Mouse (Mus musculus): ENCODE measurements around the gene Stk24. TPM values are rescaled to one million over a fixed set of nuclear protein-coding genes. Genes with fewer than 3 reads are reported as not detected.
A peak's percentile ranks its signal among the peaks of the same experiment; 100 is the strongest.

Gene Stk24
- polyA plus RNA-seq, 1 experiment from 2014 or later, result 33.2 TPM

DNA sequence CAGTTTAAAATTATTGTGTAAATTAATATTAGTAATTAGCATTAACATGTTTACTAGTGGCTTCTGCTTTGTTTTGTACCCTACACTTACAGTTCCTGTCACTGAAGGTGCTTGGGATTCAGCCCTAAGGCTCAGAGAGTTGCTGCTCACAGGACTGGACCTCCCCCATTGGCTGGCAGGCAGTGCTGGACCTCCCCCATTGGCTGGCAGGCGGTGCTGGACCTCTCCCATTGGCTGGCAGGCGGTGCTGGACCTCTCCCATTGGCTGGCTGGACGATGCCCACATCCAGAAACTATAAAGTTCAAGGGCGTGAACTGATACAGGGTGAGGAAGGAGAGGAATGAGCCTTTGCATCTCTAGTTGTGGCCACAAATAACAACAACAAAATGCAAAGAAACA, 15.3 kb upstream of the Stk24 start:
- Histone ChIP-seq H3K4me2 (ENCODE audit: low read depth, low read length) (no peak overlapping the region), H3K27ac (ENCODE audit: low read length) (no peak overlapping the region), H3K36me3 (ENCODE audit: control insufficient read depth, insufficient read depth, low read length) (no peaks in the 10 kb centered on the region), H3K27me3 (ENCODE audit: control insufficient read depth, insufficient read depth, low read length) (no peaks in the 10 kb centered on the region), H3K9ac (ENCODE audit: low read length) (no peak overlapping the region), H3K4me3 (replicated peaks; ENCODE audit: low read length) (no peak overlapping the region), H3K4me1 (ENCODE audit: control insufficient read depth, insufficient read depth, low read length) (no peaks in the 10 kb centered on the region), H3K9me3 (replicated peaks; ENCODE audit: control insufficient read depth, low read length) (no peaks in the 10 kb centered on the region)
- WGBS, result 85% methylated on average over 4 of the region's 4 CpGs
- ATAC-seq (ENCODE audit: insufficient read depth, low FRiP score), result no peak

DNA sequence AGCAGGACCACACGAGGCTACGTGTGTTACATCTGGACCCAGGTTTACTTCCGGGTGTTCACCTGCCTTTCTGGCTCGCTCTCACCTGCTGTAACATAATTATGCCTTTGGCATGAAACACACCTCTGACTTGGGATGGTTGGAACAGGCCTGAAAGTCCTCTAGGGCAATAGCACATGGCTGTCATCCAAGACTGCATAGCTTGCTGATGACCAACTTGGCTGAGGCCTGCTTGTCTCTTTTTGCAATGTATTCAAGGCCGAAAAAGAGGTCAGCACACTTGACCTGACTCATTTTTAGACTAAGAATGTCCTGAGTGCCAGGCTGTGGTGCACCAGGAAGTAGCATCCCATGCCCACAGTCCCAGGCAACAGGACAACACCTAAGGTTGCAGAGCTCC, 12.1 kb upstream of the Stk24 start:
- 71% methylated on average over 5 of the region's 5 CpGs for WGBS
- Histone ChIP-seq H3K4me1 (ENCODE audit: control insufficient read depth, insufficient read depth, low read length) (no peaks in the 10 kb centered on the region), H3K27me3 (ENCODE audit: control insufficient read depth, insufficient read depth, low read length) (no peaks in the 10 kb centered on the region), H3K36me3 (ENCODE audit: control insufficient read depth, insufficient read depth, low read length) (no peaks in the 10 kb centered on the region), H3K9me3 (replicated peaks; ENCODE audit: control insufficient read depth, low read length) (no peaks in the 10 kb centered on the region), H3K9ac (ENCODE audit: low read length) (no peak overlapping the region), H3K4me2 (ENCODE audit: low read depth, low read length) (no peak overlapping the region), H3K4me3 (replicated peaks; ENCODE audit: low read length) (no peak overlapping the region), H3K27ac (ENCODE audit: low read length) (no peak overlapping the region)
- no peak for ATAC-seq (ENCODE audit: insufficient read depth, low FRiP score)

DNA sequence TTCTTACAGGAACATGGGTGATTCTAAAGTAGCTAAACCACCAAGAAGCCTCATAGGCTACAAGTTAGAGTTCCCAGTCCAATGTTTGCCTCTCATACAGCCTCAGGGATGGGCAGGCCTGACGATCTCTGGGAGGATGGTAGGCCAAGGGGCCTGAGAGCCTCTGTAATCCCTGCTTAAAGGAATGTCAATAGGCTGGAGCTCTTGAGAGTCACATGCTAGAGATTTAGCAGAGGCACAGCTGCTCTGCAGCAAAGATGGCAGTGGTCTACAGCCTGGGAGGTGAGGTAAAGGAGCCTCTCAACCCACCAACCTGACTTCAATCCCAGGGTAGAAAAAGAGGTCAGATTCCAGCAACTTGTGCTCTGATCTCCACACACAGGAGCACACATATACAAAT, 7.9 kb upstream of the Stk24 start:
- Histone ChIP-seq H3K4me1 (ENCODE audit: control insufficient read depth, insufficient read depth, low read length) (no peaks in the 10 kb centered on the region), H3K36me3 (ENCODE audit: control insufficient read depth, insufficient read depth, low read length) (no peaks in the 10 kb centered on the region), H3K27ac (ENCODE audit: low read length) (no peak overlapping the region), H3K4me2 (ENCODE audit: low read depth, low read length) (no peak overlapping the region), H3K9me3 (replicated peaks; ENCODE audit: control insufficient read depth, low read length) (no peaks in the 10 kb centered on the region), H3K9ac (ENCODE audit: low read length) (no peak overlapping the region), H3K27me3 (ENCODE audit: control insufficient read depth, insufficient read depth, low read length) (no peaks in the 10 kb centered on the region), H3K4me3 (replicated peaks; ENCODE audit: low read length) (no peak overlapping the region)
- WGBS, result 47% methylated on average over 1 of the region's 1 CpGs
- no peak for ATAC-seq (ENCODE audit: insufficient read depth, low FRiP score)

DNA sequence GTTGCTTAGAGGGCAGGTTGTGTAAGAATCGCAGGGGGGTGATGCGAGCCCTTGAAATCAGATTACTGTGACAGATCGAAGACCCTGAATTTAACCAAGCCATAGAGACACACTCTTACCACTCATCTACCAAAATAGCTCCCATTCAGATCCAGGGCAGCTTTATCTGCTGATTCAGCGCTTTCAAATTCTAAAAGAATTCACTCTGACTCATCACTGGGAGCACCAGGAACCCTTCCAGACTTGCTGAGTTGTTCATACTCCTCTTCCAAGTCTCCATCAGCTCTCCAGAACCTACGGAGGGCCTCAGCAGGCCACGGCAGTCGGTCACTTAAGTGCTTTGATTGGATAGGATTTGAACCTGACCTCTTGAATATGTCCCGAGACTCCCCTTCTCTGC, 5.6 kb upstream of the Stk24 start:
- no peaks in the 10 kb centered on the region for H3K4me1 ChIP-seq (ENCODE audit: control insufficient read depth, insufficient read depth, low read length)
- no peaks in the 10 kb centered on the region for H3K9me3 ChIP-seq (replicated peaks; ENCODE audit: control insufficient read depth, low read length)
- 85% methylated on average over 8 of the region's 8 CpGs for WGBS
- no peak for ATAC-seq (ENCODE audit: insufficient read depth, low FRiP score)
- H3K4me3 ChIP-seq (replicated peaks; ENCODE audit: low read length), result no peak overlapping the region
- H3K27me3 ChIP-seq (ENCODE audit: control insufficient read depth, insufficient read depth, low read length), result no peaks in the 10 kb centered on the region
- no peaks in the 10 kb centered on the region for H3K36me3 ChIP-seq (ENCODE audit: control insufficient read depth, insufficient read depth, low read length)
- no peak overlapping the region for H3K27ac ChIP-seq (ENCODE audit: low read length)
- H3K4me2 ChIP-seq (ENCODE audit: low read depth, low read length), result no peak overlapping the region
- H3K9ac ChIP-seq (ENCODE audit: low read length), result no peak overlapping the region

DNA sequence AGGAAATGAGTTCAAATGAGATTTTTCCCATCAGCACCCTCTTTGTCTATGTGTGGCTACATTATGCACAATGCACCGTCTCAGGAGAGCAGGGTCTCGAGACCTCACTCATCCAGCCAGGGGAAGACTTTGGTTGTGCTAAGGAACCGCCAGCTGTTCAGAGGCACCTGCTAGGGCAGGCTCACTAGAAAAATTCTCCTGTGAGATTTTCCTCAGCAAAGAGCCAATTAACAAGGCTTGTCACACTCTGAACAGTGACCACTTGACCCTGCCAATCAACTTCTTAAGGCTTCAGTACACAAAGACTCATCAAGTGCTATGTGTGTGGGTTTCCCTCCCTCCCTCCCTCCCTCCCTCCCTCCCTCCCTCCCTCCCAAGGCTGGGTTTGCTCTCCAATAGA, 4.0 kb upstream of the Stk24 start:
- Histone ChIP-seq H3K27me3 (ENCODE audit: control insufficient read depth, insufficient read depth, low read length) (no peaks in the 10 kb centered on the region), H3K36me3 (ENCODE audit: control insufficient read depth, insufficient read depth, low read length) (no peaks in the 10 kb centered on the region), H3K4me1 (ENCODE audit: control insufficient read depth, insufficient read depth, low read length) (peaks cover 6% of the 10 kb centered on the region), H3K27ac (ENCODE audit: low read length) (no peak overlapping the region), H3K9ac (ENCODE audit: low read length) (no peak overlapping the region), H3K4me2 (ENCODE audit: low read depth, low read length) (no peak overlapping the region), H3K4me3 (replicated peaks; ENCODE audit: low read length) (no peak overlapping the region), H3K9me3 (replicated peaks; ENCODE audit: control insufficient read depth, low read length) (no peaks in the 10 kb centered on the region)
- WGBS, result 52% methylated on average over 3 of the region's 3 CpGs
- no peak for ATAC-seq (ENCODE audit: insufficient read depth, low FRiP score)

DNA sequence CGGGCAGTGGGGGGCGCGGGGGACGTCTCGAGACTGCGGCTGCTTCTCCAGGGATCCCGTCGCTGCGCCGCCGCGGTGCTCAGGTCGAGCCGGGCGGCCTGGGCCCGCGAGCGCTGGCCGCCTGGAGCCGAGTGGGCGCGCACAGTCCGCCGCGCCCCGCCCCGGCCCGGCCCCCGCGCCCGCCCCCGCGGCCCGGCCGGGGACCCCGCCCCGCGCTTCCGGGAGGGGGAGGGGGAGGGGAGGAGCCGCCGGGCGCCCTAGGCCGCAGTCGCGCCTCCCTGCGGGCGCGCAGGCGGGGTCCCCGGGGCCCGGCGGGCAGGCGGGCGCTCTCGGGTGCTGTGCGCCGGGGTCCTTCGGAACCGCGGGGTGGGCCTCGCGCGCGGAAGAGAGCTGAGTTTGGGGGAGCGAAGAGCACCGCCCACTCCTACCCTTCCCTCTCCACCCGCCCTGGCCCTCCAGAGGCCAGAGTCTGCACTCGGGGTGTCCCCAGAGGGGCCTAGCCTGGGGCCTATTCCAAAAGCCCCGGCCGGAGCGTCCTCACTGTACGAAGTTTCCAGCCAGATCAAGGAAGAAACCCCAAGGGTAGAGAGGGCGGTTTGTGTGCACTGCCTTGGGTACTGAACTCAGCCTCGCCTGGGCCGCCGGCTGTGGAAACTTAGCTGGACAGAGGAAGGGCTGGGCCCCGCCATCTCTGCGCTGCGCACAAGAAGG, 540 bp downstream of the Stk24 start:
- no peaks in the 10 kb centered on the region for H3K36me3 ChIP-seq (ENCODE audit: control insufficient read depth, insufficient read depth, low read length)
- peak overlapping the region; percentile 75 for H3K4me2 ChIP-seq (ENCODE audit: low read depth, low read length)
- peak overlapping the region; percentile 93 for H3K4me3 ChIP-seq (replicated peaks; ENCODE audit: low read length)
- peak overlapping the region; percentile 95 for H3K9ac ChIP-seq (ENCODE audit: low read length)
- peak overlapping the region; percentile 94 for H3K27ac ChIP-seq (ENCODE audit: low read length)
- H3K4me1 ChIP-seq (ENCODE audit: control insufficient read depth, insufficient read depth, low read length), result peaks cover 22% of the 10 kb centered on the region
- 1% methylated on average over 56 of the region's 79 CpGs for WGBS
- ATAC-seq (ENCODE audit: insufficient read depth, low FRiP score), result peak; percentile 95
- no peaks in the 10 kb centered on the region for H3K9me3 ChIP-seq (replicated peaks; ENCODE audit: control insufficient read depth, low read length)
- no peaks in the 10 kb centered on the region for H3K27me3 ChIP-seq (ENCODE audit: control insufficient read depth, insufficient read depth, low read length)

DNA sequence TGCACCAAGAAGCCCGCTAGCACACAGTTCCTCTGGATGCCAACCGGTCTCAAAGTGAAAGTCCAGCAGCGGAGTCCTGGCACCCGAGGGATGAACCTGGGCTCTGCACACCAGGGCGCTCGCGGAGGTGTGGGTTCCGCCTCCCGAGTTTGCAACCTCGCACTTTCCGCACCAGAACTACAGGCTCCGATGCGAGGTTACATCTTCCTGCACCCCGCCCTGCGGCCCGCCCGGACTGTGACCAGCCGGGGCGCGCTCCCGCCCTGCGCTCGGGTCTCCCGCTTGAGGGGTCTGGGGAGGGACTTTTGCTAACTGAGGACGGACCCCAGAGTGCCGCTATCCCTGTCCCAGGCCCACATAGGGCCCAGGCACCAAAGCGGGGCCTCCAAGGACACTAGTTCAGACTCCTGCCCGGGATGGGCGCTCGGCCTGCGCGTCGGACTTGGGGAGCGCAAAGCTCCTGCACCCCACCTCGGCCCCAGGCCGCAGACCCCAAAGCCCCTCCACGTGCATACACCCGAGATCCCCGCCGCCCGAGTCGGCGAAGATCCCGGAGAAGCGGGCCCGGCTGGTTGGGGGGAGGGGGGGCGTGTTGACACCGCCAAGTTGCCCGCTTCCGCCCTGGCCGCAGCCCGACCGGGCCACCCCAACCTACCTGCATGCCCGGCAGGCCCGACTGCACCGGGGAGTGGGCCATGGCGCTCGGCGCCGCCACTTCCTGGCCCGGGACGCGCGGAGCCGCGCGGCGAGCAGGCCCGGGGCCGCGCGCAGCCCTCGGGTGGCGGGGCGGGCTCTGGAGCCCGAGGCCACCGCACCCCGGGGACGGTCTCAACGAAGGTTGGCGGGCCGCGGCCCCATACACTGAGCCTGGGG, 1.3 kb downstream of the Stk24 start:
- Histone ChIP-seq H3K4me3 (replicated peaks; ENCODE audit: low read length) (peak overlapping the region; percentile 93), H3K4me1 (ENCODE audit: control insufficient read depth, insufficient read depth, low read length) (peaks cover 27% of the 10 kb centered on the region), H3K9me3 (replicated peaks; ENCODE audit: control insufficient read depth, low read length) (no peaks in the 10 kb centered on the region), H3K9ac (ENCODE audit: low read length) (peak overlapping the region; percentile 95), H3K36me3 (ENCODE audit: control insufficient read depth, insufficient read depth, low read length) (no peaks in the 10 kb centered on the region), H3K27me3 (ENCODE audit: control insufficient read depth, insufficient read depth, low read length) (no peaks in the 10 kb centered on the region), H3K27ac (ENCODE audit: low read length) (peak overlapping the region; percentile 93), H3K4me2 (ENCODE audit: low read depth, low read length) (peak overlapping the region; percentile 75)
- under 1% methylated on average over 73 of the region's 83 CpGs for WGBS
- ATAC-seq (ENCODE audit: insufficient read depth, low FRiP score), result peak; percentile 77

DNA sequence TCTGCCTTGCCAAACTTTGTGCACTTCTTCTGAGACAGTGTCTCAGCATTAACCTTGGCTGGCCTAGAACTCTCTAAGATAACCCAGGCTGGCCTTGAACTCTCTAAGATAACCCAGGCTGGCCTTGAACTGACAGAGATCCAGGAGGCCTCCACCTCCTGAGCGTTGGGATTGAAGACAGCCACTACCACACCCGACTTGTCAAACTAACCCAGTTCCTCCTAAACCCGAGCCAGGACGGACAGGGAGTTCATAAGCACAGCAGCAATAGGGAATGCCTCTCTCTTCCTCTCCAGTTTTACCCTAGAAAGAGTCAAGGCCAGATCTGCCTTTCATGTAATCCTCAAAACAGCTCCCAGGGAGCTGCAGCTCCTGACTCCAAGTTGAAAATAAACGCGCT, 3.2 kb downstream of the Stk24 start:
- Histone ChIP-seq H3K4me3 (replicated peaks; ENCODE audit: low read length) (no peak overlapping the region), H3K4me1 (ENCODE audit: control insufficient read depth, insufficient read depth, low read length) (peaks cover 43% of the 10 kb centered on the region), H3K9me3 (replicated peaks; ENCODE audit: control insufficient read depth, low read length) (no peaks in the 10 kb centered on the region), H3K9ac (ENCODE audit: low read length) (peak overlapping the region; percentile 11; the same call in 1 of the 2 replicates), H3K27ac (ENCODE audit: low read length) (no peak overlapping the region), H3K27me3 (ENCODE audit: control insufficient read depth, insufficient read depth, low read length) (no peaks in the 10 kb centered on the region), H3K36me3 (ENCODE audit: control insufficient read depth, insufficient read depth, low read length) (no peaks in the 10 kb centered on the region), H3K4me2 (ENCODE audit: low read depth, low read length) (peak overlapping the region; percentile 75; the same call in 1 of the 2 replicates)
- WGBS, result 42% methylated on average over 6 of the region's 6 CpGs
- no peak for ATAC-seq (ENCODE audit: insufficient read depth, low FRiP score)

DNA sequence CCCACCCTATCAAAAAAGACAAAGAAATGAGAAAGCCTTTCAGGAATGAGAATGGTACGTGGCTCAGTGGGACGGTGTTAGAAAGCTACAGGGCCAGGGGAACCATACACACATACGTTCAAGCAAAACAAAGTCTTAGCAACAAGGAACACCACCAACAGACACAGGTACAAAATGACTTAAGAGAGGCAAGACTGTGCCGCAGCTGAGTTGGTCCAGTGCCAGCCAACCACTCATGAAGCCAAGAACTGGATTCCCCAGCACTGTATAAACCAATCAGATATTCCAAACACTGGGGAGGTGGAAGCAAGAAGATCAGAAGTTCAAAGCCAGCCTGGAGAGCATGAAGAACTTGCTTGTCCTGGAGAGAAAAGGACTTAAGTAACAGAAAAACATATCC, 5.9 kb downstream of the Stk24 start:
- H3K4me1 ChIP-seq (ENCODE audit: control insufficient read depth, insufficient read depth, low read length), result peaks cover 51% of the 10 kb centered on the region
- WGBS, result 76% methylated on average over 4 of the region's 4 CpGs

More for the DNA sequence above, 5.9 kb downstream of the Stk24 start:
- ATAC-seq (ENCODE audit: insufficient read depth, low FRiP score), result no peak
- H3K36me3 ChIP-seq (ENCODE audit: control insufficient read depth, insufficient read depth, low read length), result no peaks in the 10 kb centered on the region
- no peaks in the 10 kb centered on the region for H3K9me3 ChIP-seq (replicated peaks; ENCODE audit: control insufficient read depth, low read length)
- no peak overlapping the region for H3K9ac ChIP-seq (ENCODE audit: low read length)
- H3K4me2 ChIP-seq (ENCODE audit: low read depth, low read length), result no peak overlapping the region
- H3K27ac ChIP-seq (ENCODE audit: low read length), result no peak overlapping the region
- no peak overlapping the region for H3K4me3 ChIP-seq (replicated peaks; ENCODE audit: low read length)
- no peaks in the 10 kb centered on the region for H3K27me3 ChIP-seq (ENCODE audit: control insufficient read depth, insufficient read depth, low read length)

Measured in stomach, embryonic 16.5 days (tissue).